Mouse (Mus musculus): ENCODE measurements around the gene Snap25. TPM values are rescaled to one million over a fixed set of nuclear protein-coding genes. Genes with fewer than 3 reads are reported as not detected.

Gene Snap25
- total RNA-seq, 1 experiment from 2014 or later, result not detected

DNA sequence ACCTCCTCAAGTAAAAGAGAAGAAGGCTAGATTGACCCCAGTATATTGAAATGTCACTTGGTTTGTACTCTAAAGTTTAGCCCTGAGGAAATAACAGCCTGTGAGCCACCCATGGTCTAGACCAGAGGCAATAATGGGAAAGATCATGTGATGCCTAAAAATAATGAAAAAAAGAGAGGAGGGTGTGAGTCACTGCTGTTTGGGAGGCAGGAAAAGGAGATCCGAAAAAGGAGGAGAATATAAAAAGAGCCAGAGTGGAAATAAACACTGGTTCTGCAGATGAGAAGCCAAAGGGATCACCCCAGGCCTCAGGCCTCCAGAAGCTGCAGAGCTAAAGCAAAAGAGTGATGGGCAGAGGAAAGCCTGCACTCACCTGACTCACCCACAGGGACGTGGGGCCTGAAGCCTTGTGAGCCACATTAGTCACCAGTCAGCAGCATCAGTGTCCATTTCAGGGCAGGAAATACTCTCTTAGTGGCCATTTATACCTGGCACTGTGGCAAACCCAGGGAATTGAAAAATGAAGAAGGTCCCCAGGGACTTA lies 85.7 kb downstream of the Snap25 start:
- ATAC-seq (ENCODE audit: extremely low read depth, insufficient number of reproducible peaks, low FRiP score, poor library complexity, severe bottlenecking), result no peak

DNA sequence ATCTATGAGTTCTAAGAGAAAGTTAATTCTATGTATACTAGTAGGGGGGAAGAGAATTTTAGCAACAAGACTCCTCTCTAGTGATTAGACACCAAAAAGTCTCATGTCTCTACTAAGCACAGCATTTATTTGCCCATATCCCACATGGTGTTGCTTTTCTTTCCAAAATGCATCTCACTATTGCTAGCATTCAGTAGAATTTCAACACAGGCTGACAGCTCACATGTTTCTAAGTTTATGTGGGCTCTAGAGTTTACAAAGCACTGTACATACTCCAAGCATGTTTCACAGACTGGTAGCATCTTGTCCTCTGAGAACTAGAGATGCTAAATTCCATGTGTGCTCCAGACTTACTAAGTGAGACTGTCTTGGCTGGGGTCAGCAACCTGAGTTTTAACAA lies 87.8 kb downstream of the Snap25 start:
- ATAC-seq (ENCODE audit: extremely low read depth, insufficient number of reproducible peaks, low FRiP score, poor library complexity, severe bottlenecking), result no peak

DNA sequence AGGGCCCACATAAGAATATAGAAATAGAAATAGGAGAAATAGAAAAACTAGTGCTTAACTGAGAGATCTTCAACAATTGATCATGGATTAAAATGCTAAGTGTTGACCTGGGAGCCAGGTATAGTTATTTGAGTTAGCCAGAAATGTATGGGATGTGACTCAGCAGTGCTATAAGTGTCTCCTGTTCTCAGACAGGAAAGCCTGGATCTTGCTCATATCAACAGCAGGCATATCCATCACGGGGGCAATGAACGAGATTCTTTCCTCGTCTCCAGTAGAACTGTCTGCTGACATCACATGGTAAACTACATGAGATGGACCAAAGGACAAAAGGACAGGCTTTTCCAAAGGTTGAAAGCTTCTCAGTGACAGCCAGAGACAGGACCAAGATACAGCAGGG lies 88.8 kb downstream of the Snap25 start:
- no peak for ATAC-seq (ENCODE audit: extremely low read depth, insufficient number of reproducible peaks, low FRiP score, poor library complexity, severe bottlenecking)

DNA sequence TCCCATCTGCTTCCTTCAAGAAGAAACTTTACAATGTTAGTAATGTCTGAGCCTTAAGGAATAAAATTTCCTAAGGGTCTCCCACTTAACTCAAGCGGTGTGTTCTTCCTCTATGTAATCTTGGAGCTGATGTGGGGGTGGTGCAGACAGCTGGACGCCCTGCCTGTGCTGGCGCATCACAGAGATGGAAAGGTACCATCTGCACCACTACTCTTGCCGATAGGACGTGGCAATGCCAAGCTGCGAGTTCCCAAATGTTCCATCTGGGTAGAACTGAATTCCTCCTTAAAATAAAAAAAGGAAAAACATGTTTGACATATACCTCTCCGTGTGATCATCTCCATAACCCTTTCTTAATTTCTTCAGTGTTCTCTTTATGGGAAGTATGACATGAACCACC lies 89.9 kb downstream of the Snap25 start:
- no peak for ATAC-seq (ENCODE audit: extremely low read depth, insufficient number of reproducible peaks, low FRiP score, poor library complexity, severe bottlenecking)

DNA sequence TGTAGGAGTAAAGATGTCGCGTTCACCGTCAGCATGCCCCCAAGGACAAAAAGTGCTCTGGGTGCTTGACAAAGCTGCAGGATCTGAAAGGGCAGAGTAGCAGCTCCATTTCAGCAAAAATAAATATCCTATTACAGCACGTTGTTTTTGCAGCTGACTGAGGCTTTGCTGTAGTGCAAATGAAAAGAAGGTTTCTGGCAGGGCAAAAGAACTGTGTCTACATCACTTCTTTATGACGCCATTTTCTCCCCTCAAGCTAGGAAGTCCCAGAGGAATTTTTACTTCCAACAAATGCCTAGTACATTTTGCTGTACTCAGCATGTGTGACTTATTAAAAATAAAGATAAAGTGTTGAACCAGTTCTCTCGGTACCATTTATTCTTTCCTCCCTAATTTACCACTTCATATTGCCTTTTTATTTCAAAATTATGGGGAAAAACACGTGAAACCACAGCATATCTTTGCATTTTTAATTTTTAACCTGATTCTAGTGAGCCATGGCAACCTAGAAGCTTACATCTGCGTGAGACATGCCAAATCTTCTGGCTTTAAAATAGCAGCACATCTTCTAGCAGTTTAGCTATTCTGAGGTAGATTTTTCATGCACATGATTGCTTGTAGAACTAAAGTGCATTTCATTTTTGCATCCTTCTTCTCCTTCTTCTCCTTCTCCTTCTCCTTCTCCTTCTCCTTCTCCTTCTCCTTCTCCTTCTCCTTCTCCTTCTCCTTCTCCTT lies 94.9 kb downstream of the Snap25 start:
- ATAC-seq (ENCODE audit: extremely low read depth, insufficient number of reproducible peaks, low FRiP score, poor library complexity, severe bottlenecking), result no peak

DNA sequence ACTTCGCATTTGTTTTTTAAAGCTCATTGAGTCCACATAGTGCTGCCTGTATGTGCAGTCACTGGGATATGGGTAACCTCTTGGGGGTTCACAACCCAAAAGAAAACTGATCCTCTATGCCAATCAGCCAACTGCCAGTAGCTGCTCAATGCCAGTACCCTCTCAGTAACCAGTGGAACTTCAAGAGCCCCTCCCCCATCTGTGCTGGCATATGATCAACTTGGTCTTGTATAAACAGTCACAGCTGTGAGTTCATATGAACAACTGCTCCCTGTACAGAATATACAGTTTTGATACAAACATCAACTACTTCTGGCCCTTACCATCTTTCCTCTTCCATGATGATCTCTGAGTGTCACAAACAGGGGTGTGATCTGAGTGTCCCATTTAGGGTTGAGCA lies 98.1 kb downstream of the Snap25 start:
- no peak for ATAC-seq (ENCODE audit: extremely low read depth, insufficient number of reproducible peaks, low FRiP score, poor library complexity, severe bottlenecking)

DNA sequence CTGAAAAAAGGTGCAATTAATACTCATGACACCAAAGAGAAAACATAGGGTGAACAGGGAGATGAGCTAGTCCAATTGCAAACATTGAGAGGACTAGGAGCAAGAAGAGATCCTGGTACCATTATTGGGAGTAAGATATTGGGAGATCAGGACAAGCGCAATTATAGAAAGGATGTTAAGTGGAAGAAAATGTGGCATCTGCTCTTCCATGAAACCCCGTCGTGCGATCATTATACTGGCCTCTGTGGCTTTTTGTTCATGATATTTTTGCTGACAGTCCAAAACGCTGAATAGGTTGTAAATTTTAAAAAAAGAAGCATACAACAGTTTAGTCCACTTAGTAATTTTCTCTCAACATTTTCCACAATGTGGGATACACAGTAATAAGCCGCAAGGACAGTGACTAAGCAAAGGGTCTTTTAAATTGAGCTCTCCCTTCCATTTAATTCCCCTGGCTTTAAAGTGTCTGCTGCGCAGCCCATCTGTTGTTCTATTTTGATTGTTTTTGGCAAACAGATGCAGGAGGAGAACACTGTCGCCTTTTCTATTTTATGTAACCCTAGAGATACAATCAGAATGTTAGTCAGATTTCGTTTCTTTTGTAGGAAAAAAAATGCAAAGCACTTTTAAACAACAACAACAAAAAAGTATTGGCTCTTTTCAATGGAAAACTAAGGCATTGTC lies 103.6 kb downstream of the Snap25 start:
- no peak for ATAC-seq (ENCODE audit: extremely low read depth, insufficient number of reproducible peaks, low FRiP score, poor library complexity, severe bottlenecking)

DNA sequence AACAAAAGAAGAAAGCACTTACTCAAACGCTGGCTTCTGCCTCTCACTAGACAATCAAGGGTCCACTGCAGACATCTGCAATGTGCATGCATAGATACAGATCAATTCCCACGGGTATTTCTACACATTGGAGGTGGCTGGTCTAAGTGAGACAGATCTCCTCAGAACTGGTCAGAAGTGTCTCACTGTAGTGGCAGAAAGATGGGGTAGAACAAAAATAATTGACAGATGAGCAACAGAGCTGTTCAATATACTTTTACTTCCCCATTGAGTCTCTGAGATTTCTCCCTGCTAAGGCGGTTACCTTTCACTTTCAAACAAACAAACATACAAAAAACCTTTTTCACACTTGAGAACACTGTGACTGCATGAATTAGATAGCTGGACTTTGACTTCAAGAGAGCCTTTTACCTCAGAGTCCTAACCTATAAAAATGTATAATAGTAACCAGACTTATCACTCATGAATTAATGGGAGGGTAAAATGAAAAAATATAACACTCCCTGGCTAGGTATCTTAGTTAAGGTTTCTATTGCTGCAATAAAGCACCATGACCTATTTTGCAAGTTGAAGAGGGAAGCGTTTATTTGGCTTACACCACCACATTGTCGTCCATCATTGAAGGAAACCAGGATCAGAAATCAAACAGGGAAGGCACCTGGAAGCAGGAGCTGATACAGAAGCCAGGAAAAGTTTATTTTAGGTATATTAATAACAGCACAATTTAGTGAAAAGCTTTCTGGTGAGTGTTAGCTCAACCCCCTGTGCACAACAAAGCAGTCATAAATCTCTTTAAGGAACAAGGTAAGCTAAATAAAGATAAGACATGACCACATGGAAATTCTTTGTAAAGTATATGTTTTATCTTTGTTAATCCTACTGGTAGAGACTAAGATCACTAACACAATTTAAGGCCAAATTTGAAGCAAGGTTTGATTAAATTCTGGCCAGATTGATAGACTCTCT lies 110.8 kb downstream of the Snap25 start:
- ATAC-seq (ENCODE audit: extremely low read depth, insufficient number of reproducible peaks, low FRiP score, poor library complexity, severe bottlenecking), result no peak

DNA sequence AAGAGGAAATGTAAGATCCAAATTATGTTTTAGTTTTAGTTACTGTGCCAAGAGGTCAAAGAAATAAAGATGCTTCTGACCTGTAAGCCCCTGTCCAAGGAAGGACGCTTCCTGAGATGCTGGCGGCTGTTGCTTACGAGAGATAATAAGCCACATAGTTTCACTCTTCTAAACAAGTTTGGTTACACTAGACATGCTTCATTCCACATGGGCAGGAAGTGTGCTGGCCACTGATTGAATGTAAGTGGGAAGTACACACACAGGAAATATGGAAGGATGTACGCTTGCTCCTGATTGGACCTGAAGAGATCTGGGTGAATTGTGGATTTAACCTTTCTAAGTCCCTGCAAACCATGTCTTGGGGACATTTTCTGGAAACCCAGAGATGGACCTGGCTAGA lies 114.4 kb downstream of the Snap25 start:
- no peak for ATAC-seq (ENCODE audit: extremely low read depth, insufficient number of reproducible peaks, low FRiP score, poor library complexity, severe bottlenecking)

Other genes with a start within 250 kb of the Snap25 start
- gene Ankef1, start 211.5 kb upstream of the Snap25 start, total RNA-seq (2017), result not detected in 2 replicates
- gene AL731706.2, start 172.2 kb downstream of the Snap25 start, total RNA-seq (2017), result 10.8 and 13.9 TPM in 2 replicates
- 5.7 and 6.5 TPM in 2 replicates for gene Slx4ip, start 177.8 kb downstream of the Snap25 start, total RNA-seq (2017)
- gene AL731706.1, start 177.9 kb downstream of the Snap25 start, total RNA-seq (2017), result 2.7 and 8.2 TPM in 2 replicates
- gene Mkks, start 177.9 kb downstream of the Snap25 start, total RNA-seq (2017), result 6.8 and 16.3 TPM in 2 replicates

All from neutrophil, adult 5-6 weeks (primary cell).